Mouse (Mus musculus): ENCODE data around the gene Arid1a. TPM values are rescaled to one million over a fixed set of nuclear protein-coding genes. Genes with fewer than 3 reads are reported as not detected.

Gene Arid1a
- polyA plus RNA-seq, 1 experiment from 2014 or later = 6.2 TPM

- ATAC-seq (no peak), DNase-seq (no peak)
- no peaks in the 10 kb centered on the region for H3K27me3 ChIP-seq (ENCODE audit: insufficient read depth, low read length)
- H3K9ac ChIP-seq (replicated peaks) = no peak overlapping the region
- no peak overlapping the region for H3K4me2 ChIP-seq (ENCODE audit: low read depth, low read length)
- TF ChIP-seq CTCF (IDR thresholded peaks at IDR 0.05; ENCODE audit: low read depth) (no peak), EP300 (IDR thresholded peaks at IDR 0.05; ENCODE audit: low read depth) (no peak)
- no peak overlapping the region for H3K4me3 ChIP-seq (ENCODE audit: low read depth, low read length)
- H3K36me3 ChIP-seq (replicated peaks; ENCODE audit: insufficient read depth, low read length) = peaks cover 89% of the 10 kb centered on the region
- H3K4me1 ChIP-seq (ENCODE audit: insufficient read depth) = peaks cover 5% of the 10 kb centered on the region; the same call in 1 of the 2 replicates
- H3K27ac ChIP-seq (ENCODE audit: low read depth) = no peak overlapping the region
- 80% methylated on average over 3 of the region's 3 CpGs for WGBS (ENCODE audit: insufficient replicate concordance)
- H3K9me3 ChIP-seq (ENCODE audit: low read length) = no peaks in the 10 kb centered on the region
Observed at GRCm38 (mm10) chr4:133719791-133720190, 36.8 kb downstream of the Arid1a start.

- Histone ChIP-seq H3K27ac (ENCODE audit: low read depth) (no peak overlapping the region), H3K36me3 (replicated peaks; ENCODE audit: insufficient read depth, low read length) (peaks cover 65% of the 10 kb centered on the region), H3K27me3 (ENCODE audit: insufficient read depth, low read length) (no peaks in the 10 kb centered on the region), H3K4me2 (ENCODE audit: low read depth, low read length) (no peak overlapping the region), H3K4me3 (ENCODE audit: low read depth, low read length) (no peak overlapping the region), H3K9ac (replicated peaks) (no peak overlapping the region), H3K9me3 (ENCODE audit: low read length) (no peaks in the 10 kb centered on the region), H3K4me1 (ENCODE audit: insufficient read depth) (peaks cover 14% of the 10 kb centered on the region)
- 70% methylated on average over 5 of the region's 5 CpGs for WGBS (ENCODE audit: insufficient replicate concordance)
- no peak for TF ChIP-seq CTCF (IDR thresholded peaks at IDR 0.05; ENCODE audit: low read depth)
- no peak for TF ChIP-seq EP300 (IDR thresholded peaks at IDR 0.05; ENCODE audit: low read depth)
- DNase-seq (no peak), ATAC-seq (no peak)
Observed at GRCm38 (mm10) chr4:133712755-133713154, 43.8 kb downstream of the Arid1a start.

- no peak for DNase-seq
- H3K36me3 ChIP-seq (replicated peaks; ENCODE audit: insufficient read depth, low read length) = peaks cover 63% of the 10 kb centered on the region
- H3K9ac ChIP-seq (replicated peaks) = no peak overlapping the region
- no peaks in the 10 kb centered on the region for H3K27me3 ChIP-seq (ENCODE audit: insufficient read depth, low read length)
- no peak overlapping the region for H3K4me2 ChIP-seq (ENCODE audit: low read depth, low read length)
- no peak overlapping the region for H3K4me3 ChIP-seq (ENCODE audit: low read depth, low read length)
- no peak for ATAC-seq
- 0 out of 2 replicates have a peak overlapping the region, but pooled peaks have one; percentile 2 for H3K27ac ChIP-seq (ENCODE audit: low read depth)
- no peaks in the 10 kb centered on the region for H3K9me3 ChIP-seq (ENCODE audit: low read length)
- 79% methylated on average over 6 of the region's 6 CpGs for WGBS (ENCODE audit: insufficient replicate concordance)
- no peak for TF ChIP-seq EP300 (IDR thresholded peaks at IDR 0.05; ENCODE audit: low read depth)
- TF ChIP-seq CTCF (IDR thresholded peaks at IDR 0.05; ENCODE audit: low read depth) = no peak
- peaks cover 23% of the 10 kb centered on the region for H3K4me1 ChIP-seq (ENCODE audit: insufficient read depth)
Observed at GRCm38 (mm10) chr4:133711307-133712076, 45.1 kb downstream of the Arid1a start.

- ATAC-seq = peak; percentile 50; the same call in 1 of the 2 replicates
- Histone ChIP-seq H3K27me3 (ENCODE audit: insufficient read depth, low read length) (no peaks in the 10 kb centered on the region), H3K4me2 (ENCODE audit: low read depth, low read length) (no peak overlapping the region), H3K9me3 (ENCODE audit: low read length) (no peaks in the 10 kb centered on the region), H3K36me3 (replicated peaks; ENCODE audit: insufficient read depth, low read length) (peaks cover 51% of the 10 kb centered on the region), H3K9ac (replicated peaks) (no peak overlapping the region), H3K27ac (ENCODE audit: low read depth) (no peak overlapping the region), H3K4me1 (ENCODE audit: insufficient read depth) (peaks cover 41% of the 10 kb centered on the region), H3K4me3 (ENCODE audit: low read depth, low read length) (no peak overlapping the region)
- no peak for DNase-seq
- TF ChIP-seq EP300 (IDR thresholded peaks at IDR 0.05; ENCODE audit: low read depth) (no peak), CTCF (IDR thresholded peaks at IDR 0.05; ENCODE audit: low read depth) (no peak)
- 54% methylated on average over 2 of the region's 2 CpGs for WGBS (ENCODE audit: insufficient replicate concordance)
Observed at GRCm38 (mm10) chr4:133709395-133709794, 47.2 kb downstream of the Arid1a start.

- Histone ChIP-seq H3K9ac (replicated peaks) (peak overlapping the region; percentile 30), H3K9me3 (ENCODE audit: low read length) (no peaks in the 10 kb centered on the region), H3K4me1 (ENCODE audit: insufficient read depth) (peaks cover 41% of the 10 kb centered on the region), H3K36me3 (replicated peaks; ENCODE audit: insufficient read depth, low read length) (peaks cover 50% of the 10 kb centered on the region), H3K4me3 (ENCODE audit: low read depth, low read length) (no peak overlapping the region), H3K27ac (ENCODE audit: low read depth) (peak overlapping the region; percentile 80), H3K4me2 (ENCODE audit: low read depth, low read length) (peak overlapping the region; percentile 45), H3K27me3 (ENCODE audit: insufficient read depth, low read length) (no peaks in the 10 kb centered on the region)
- TF ChIP-seq EP300 (IDR thresholded peaks at IDR 0.05; ENCODE audit: low read depth) (no peak), CTCF (IDR thresholded peaks at IDR 0.05; ENCODE audit: low read depth) (no peak)
- DNase-seq = no peak
- 29% methylated on average over 1 of the region's 1 CpGs for WGBS (ENCODE audit: insufficient replicate concordance)
- ATAC-seq = no peak
Observed at GRCm38 (mm10) chr4:133707464-133707863, 49.1 kb downstream of the Arid1a start.

GRCm38 (mm10) chr4:133706956-133707355, 49.6 kb downstream of the Arid1a start:
- Histone ChIP-seq H3K4me3 (ENCODE audit: low read depth, low read length) (no peak overlapping the region), H3K9ac (replicated peaks) (peak overlapping the region; percentile 30), H3K36me3 (replicated peaks; ENCODE audit: insufficient read depth, low read length) (peaks cover 51% of the 10 kb centered on the region), H3K27me3 (ENCODE audit: insufficient read depth, low read length) (no peaks in the 10 kb centered on the region), H3K4me1 (ENCODE audit: insufficient read depth) (peaks cover 41% of the 10 kb centered on the region), H3K4me2 (ENCODE audit: low read depth, low read length) (peak overlapping the region; percentile 48), H3K9me3 (ENCODE audit: low read length) (no peaks in the 10 kb centered on the region), H3K27ac (ENCODE audit: low read depth) (peak overlapping the region; percentile 80)
- peak; percentile 69 for DNase-seq
- ATAC-seq = peak; percentile 76
- peak; percentile 27; the same call in 1 of the 2 replicates for TF ChIP-seq EP300 (IDR thresholded peaks at IDR 0.05; ENCODE audit: low read depth)
- TF ChIP-seq CTCF (IDR thresholded peaks at IDR 0.05; ENCODE audit: low read depth) = no peak
- 20% methylated on average over 8 of the region's 8 CpGs for WGBS (ENCODE audit: insufficient replicate concordance)

All from liver, postnatal 0 days (tissue).